In the genomic region with DNA sequence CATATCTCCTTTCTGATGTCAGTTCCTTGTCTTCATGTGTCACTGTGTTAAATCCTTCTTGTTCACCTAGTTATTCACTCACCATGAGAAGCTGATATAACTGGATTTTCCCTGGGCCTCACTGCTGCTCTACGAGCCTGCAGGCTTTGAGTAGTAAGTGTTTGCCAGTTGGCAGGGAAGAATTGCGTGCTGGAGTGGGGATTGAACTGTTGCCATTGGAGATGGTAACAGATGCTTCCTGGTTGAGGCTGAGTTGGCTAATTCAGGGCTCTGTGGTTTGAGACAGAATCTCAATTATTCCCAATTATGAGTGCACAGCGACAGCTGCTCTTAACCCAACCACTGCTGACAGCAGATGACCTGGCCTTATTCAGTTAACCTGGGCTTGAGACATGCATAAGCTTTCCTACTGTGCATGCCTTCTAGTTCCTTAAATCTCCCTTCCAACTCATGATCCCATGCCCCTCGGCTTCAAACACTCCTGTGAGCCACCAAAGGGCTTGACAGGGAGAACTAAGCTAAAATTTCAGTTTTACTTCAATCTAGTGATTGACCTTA, we compare ENCODE assay signal across 14 mouse cellular contexts.
DNase-seq lines count a peak whose midpoint lies in the region; ATAC-seq and TF ChIP-seq lines count a peak whose summit lies in the region.
"Had no signal": no experiment of that assay in that cellular context is flagged by ENCODE, and none has a peak within 500 bp of the region (broad histone marks: within the 10 kb centered on the region; RNA-seq: fewer than 3 reads in every experiment).

No protein-coding gene starts in this region.

- no peak overlapping the region for H3K4me2 ChIP-seq in heart, embryonic 11.5 days
- H3K4me2 ChIP-seq: neural tube, embryonic 12.5 days had no signal

- ATAC-seq in heart, embryonic 11.5 days (replicated peaks; ENCODE audit: insufficient number of reproducible peaks, low FRiP score, low TSS enrichment) = no peak

- no peak overlapping the region for H3K4me3 ChIP-seq in lung, adult 2 months (replicated peaks; ENCODE audit: extremely low read depth, low read depth, low read length)
- no peak overlapping the region for H3K4me3 ChIP-seq in heart, embryonic 11.5 days (ENCODE audit: low read depth, low read length)
- H3K4me3 ChIP-seq: limb, embryonic 10.5 days; neural tube, embryonic 12.5 days had no signal

- no peaks in the 10 kb centered on the region for H3K36me3 ChIP-seq in heart, embryonic 11.5 days (ENCODE audit: control insufficient read depth, insufficient read depth, low read length)
- H3K36me3 ChIP-seq: G1E; limb, embryonic 10.5 days; neural tube, embryonic 12.5 days had no signal

- no peak overlapping the region for H3K27ac ChIP-seq in heart, embryonic 11.5 days (ENCODE audit: low read depth, low read length)
- H3K27ac ChIP-seq: limb, embryonic 10.5 days; neural tube, embryonic 12.5 days had no signal

- no peak for TF ChIP-seq CTCF in lung, adult 2 months (IDR thresholded peaks at IDR 0.05; ENCODE audit: insufficient read depth, low read length)

- no peak overlapping the region for H3K9ac ChIP-seq in heart, embryonic 11.5 days (ENCODE audit: low read depth, low read length)
- H3K9ac ChIP-seq: neural tube, embryonic 12.5 days had no signal

- H3K9me3 ChIP-seq in heart, embryonic 11.5 days (replicated peaks; ENCODE audit: control insufficient read depth, low read length) = no peaks in the 10 kb centered on the region
- H3K9me3 ChIP-seq: G1E; limb, embryonic 10.5 days; neural tube, embryonic 12.5 days had no signal

- no peaks in the 10 kb centered on the region for H3K4me1 ChIP-seq in lung, adult 2 months (ENCODE audit: control insufficient read depth, insufficient read depth, low read length)
- no peaks in the 10 kb centered on the region for H3K4me1 ChIP-seq in heart, embryonic 11.5 days (ENCODE audit: control insufficient read depth, insufficient read depth, low read length)
- H3K4me1 ChIP-seq: limb, embryonic 10.5 days; neural tube, embryonic 12.5 days had no signal

- peak; percentile 4 for DNase-seq in lung, postnatal 36 days
- no peak for DNase-seq in lung, adult 2 months
- peak; percentile 60 for DNase-seq in cerebellum, adult 9-10 months
- peak; percentile 65 to 71 for DNase-seq in layer of hippocampus, adult 8-10 months (ENCODE audit: low spot score in 2 of 2)
- peak; percentile 6 for DNase-seq in right cerebral cortex, postnatal 4 days
- no peak for DNase-seq in gastrocnemius, adult 18-20 months (ENCODE audit: low spot score)
- DNase-seq in urinary bladder, adult 2 months (ENCODE audit: low spot score) = no peak
- DNase-seq: adrenal gland, adult 8-10 months; gastrocnemius, postnatal 14 days; lung, postnatal 14 days had no signal

- TF ChIP-seq POLR2A in lung, adult 2 months (IDR thresholded peaks at IDR 0.05; ENCODE audit: borderline replicate concordance, extremely low read depth, low read depth, low read length) = no peak

- 45% methylated on average over 4 of the region's 4 CpGs for WGBS in lung, adult 2 months
- WGBS in heart, embryonic 11.5 days (ENCODE audit: insufficient replicate concordance) = 75% methylated on average over 4 of the region's 4 CpGs

- no peaks in the 10 kb centered on the region for H3K27me3 ChIP-seq in heart, embryonic 11.5 days (ENCODE audit: control insufficient read depth, insufficient read depth, low read length)
- H3K27me3 ChIP-seq: neural tube, embryonic 12.5 days had no signal

Comparison
In these comparisons a context has a peak if more than half of its experiments do, and no peak if none do; other contexts are left out.
1. DNase-seq: peak in lung, postnatal 36 days (single experiment), cerebellum, adult 9-10 months (single experiment), layer of hippocampus, adult 8-10 months (2 of 2) and right cerebral cortex, postnatal 4 days (single experiment); none in lung, adult 2 months (single experiment), gastrocnemius, adult 18-20 months (single experiment) and urinary bladder, adult 2 months (single experiment).